Mouse (Mus musculus): Measurements from ENCODE around the gene Ces1h.

GRCm38 (mm10) chr8:93339531-93339930, 40.0 kb downstream of the Ces1h start:
- TF ChIP-seq CTCF (conservative IDR thresholded peaks at IDR 0.05; ENCODE audit: low read length) (no peak), POU5F1 (IDR thresholded peaks at IDR 0.05; ENCODE audit: borderline replicate concordance, low read length) (no peak)
